Mouse (Mus musculus) gastrocnemius, adult 8-10 months (tissue): ENCODE results near the gene Mc3r. TPM values are rescaled to one million over a fixed set of nuclear protein-coding genes. Genes with fewer than 3 reads are reported as not detected.

Experiments used
- DNase-seq, 2 experiments: peaks; one replicate each; pipeline ENCODE4 v3.0.0; 2022; ENCODE audit warnings: low spot score in 2 of 2
- total RNA-seq, 4 experiments: library from RNA; stranded (reverse); gene quantifications; 2 replicates each; pipeline ENCODE4 v1.2.4; 2022

Mc3r gene
- total RNA-seq, 4 experiments from 2014 or later: not detected

DNA sequence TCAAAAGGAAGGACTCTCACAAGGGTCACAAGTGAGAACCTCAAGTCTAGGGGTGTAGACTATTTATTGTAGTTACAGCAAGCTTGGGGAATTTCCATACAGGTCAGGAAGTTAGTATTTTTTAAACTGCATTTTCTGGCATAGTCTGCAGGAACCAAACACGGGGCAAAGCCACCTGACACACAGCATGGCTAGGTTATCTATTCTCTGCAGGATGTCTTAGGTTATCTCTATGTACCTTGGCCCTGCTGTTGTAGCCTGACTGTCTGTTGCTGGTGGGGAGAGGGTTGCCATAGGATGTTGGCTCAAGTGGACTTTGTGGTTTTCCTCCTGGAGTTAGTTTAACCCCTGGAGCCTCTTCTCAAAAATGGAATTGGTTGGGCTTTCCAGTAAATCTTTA lies 49.8 kb downstream of the Mc3r start:
- no peak for DNase-seq

- DNase-seq: no peak
Observed at GRCm38 (mm10) chr2:172298542-172298941, 50.2 kb downstream of the Mc3r start.

DNA sequence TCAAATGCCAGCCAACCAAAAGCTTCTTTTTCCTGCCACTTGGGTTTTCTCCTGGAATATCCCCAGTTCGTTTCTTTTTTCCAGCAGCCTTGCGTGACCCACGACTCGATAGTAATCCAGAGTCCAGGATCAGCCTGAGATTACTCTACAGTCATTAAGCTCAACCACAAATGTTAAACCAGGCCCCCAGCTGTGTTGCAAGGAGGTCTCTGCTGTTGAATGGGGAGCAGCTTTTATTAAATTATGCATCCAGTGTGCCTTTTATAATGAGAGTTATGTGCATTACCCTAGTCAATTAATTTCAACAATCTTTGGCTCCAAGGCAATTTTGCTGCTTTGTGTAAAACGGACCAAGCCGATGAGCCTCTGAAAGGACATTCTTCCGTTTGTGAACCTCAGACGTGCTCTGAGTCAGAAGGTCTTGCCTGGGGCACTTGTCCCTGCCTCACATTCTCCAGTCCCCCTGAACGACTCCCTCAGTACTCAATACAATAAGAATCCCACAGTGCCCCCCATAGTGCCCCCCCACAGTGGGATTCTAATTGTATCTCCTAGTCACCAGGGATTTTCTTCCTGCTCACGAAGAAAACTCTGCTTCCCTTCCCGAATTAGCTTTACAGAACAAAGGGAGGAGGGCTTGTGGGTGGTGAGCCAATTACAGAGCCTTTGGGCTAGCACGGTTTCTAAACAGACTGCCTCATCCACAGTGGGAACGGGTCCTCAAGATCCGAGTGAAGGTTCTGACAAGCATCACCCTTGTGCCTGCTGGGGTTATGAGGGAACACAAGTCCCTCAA lies 51.0 kb downstream of the Mc3r start:
- no peak for DNase-seq

Other genes with a start within 250 kb of the Mc3r start
- not detected for gene Cbln4, start 205.0 kb upstream of the Mc3r start, total RNA-seq
- 1 to 10 TPM; 5.4 to 6.8 (median 6.1) TPM for gene Fam210b, start 97.1 kb downstream of the Mc3r start, total RNA-seq
- gene Aurka, start 122.0 kb downstream of the Mc3r start, total RNA-seq: 10 to 100 TPM in 2 of 4 experiments, 1 to 10 TPM in 2; 6.3 to 16.2 (median 11.4) TPM
- gene Cstf1, start 122.2 kb downstream of the Mc3r start, total RNA-seq: 10 to 100 TPM; 16.6 to 20.2 (median 19.3) TPM
- gene Cass4, start 145.3 kb downstream of the Mc3r start, total RNA-seq: under 1 TPM; 0.10 to 0.40 (median 0.21) TPM
- gene Rtf2, start 192.1 kb downstream of the Mc3r start, total RNA-seq: 10 to 100 TPM; 24.4 to 30.5 (median 27.4) TPM
- gene Gcnt7, start 210.1 kb downstream of the Mc3r start, total RNA-seq: not detected
- gene Fam209, start 224.0 kb downstream of the Mc3r start, total RNA-seq: 1 to 10 TPM in 1 of 4 experiments, not detected in 3; 1.0 TPM